Mouse (Mus musculus): ENCODE measurements around the gene Muc1. TPM values are rescaled to one million over a fixed set of nuclear protein-coding genes. Genes with fewer than 3 reads are reported as not detected.

The Muc1 gene
- polyA plus RNA-seq, 1 experiment from 2014 or later = 10.2 TPM

DNA sequence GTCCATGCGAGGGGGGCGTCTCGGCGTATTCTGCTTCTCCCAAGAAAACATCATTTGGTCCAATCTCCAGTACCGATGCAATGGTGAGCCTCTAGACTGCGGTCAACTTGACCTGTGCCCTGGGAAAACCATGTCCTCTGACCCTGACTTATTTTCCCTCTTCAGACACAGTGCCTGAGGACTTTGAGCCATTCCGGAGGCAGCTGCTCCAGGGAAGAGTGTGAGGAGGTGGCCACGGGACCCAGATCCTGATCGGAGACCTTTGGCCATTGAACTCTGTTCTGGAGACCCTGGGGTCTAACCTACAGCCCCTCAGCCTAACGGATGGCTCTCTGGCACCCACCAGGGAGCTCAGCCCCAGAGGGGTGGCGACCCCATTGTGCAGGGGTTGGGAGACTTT is 2.5 kb upstream of the Muc1 start:
- Histone ChIP-seq H3K27ac (replicated peaks) (0 out of 2 replicates have a peak overlapping the region, but pooled peaks have one; percentile 89), H3K36me3 (peaks cover 9% of the 10 kb centered on the region; the same call in 1 of the 2 replicates), H3K4me2 (replicated peaks) (peak overlapping the region; percentile 82), H3K9me3 (replicated peaks) (no peaks in the 10 kb centered on the region), H3K27me3 (no peaks in the 10 kb centered on the region; the same call in 1 of the 2 replicates), H3K4me3 (replicated peaks) (peak overlapping the region; percentile 46), H3K9ac (no peak overlapping the region), H3K4me1 (peaks cover 37% of the 10 kb centered on the region)
- no peak for ATAC-seq (ENCODE audit: insufficient number of reproducible peaks, low FRiP score, low TSS enrichment, low read depth)
- 32% methylated on average over 11 of the region's 11 CpGs for WGBS

DNA sequence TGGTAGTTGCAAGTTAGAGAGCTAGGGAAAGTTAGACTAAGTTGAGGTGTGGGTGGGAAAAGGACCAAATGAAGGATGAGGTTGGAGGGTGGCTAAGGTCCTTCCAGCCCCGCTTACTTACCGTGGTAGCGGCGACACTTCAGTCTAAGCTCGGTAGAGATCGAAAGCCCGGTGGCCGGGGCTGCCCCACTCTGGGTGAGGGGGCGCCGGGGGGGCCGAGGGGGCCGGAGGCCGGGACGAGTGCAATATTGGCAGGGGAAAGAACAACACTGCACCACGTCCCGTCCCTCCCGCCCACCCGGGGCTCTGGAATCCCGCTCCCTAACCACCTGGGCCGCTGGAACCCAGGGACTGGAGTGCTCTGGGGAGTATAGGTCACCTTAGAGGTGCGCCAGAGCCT is 2.0 kb upstream of the Muc1 start, which contains the start of gene Mtx1:
Mtx1 (minus strand) TSS at position 189 of the 400 bp plus-strand sequence.
- Histone ChIP-seq H3K9me3 (replicated peaks) (no peaks in the 10 kb centered on the region), H3K36me3 (peaks cover 9% of the 10 kb centered on the region; the same call in 1 of the 2 replicates), H3K4me1 (peaks cover 37% of the 10 kb centered on the region), H3K4me2 (replicated peaks) (peak within 1 kb of the TSS; percentile 82), H3K27ac (replicated peaks) (peak within 1 kb of the TSS; percentile 89), H3K9ac (peak within 1 kb of the TSS; percentile 7; the same call in 1 of the 2 replicates), H3K27me3 (no peaks in the 10 kb centered on the region; the same call in 1 of the 2 replicates), H3K4me3 (replicated peaks) (peak within 1 kb of the TSS; percentile 46)
- no peak for ATAC-seq (ENCODE audit: insufficient number of reproducible peaks, low FRiP score, low TSS enrichment, low read depth)
- 3% methylated on average over 20 of the region's 21 CpGs for WGBS

DNA sequence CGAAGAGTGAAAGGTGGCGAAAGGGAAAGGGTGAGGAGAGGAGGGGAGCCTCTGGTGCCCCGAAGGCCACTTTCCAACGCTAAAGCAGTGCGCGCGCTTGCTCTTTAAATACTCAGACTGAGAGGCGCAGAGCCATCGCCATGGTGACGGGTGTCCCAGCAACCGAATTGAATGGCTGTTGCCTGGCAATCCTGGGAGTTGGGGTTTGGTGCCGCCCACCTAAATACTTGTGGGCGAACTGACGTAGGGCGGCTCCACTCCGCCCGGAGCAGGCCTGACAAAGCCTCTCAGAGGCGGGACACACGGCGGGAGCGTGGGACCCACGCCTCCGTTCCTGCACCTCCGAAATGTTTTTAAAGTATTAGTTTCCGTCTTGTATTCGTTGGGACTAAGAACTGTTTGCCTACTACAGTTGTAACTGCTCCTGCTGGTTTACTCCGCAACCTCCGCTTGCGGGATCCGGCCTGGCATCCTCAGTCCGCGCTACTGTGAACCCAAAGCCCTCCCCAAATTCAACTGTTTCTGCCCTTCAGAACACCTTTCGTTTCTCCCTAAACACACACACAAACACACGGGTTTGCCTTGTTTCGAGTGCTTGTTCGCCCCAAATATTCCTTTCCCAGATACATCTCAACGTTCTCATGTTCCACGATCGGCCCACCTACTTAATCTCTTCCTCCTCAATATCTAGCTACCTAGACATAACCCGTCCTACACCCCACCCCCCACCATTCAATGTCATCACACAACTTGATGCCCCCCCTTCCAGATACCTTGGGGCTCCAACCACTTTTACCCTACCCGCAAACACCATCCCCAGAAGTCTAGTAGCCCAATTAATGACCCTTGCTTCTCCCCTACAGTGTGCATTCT is 1.3 kb upstream of the Muc1 start:
- no peaks in the 10 kb centered on the region; the same call in 1 of the 2 replicates for H3K27me3 ChIP-seq
- 2% methylated on average over 41 of the region's 41 CpGs for WGBS
- H3K27ac ChIP-seq (replicated peaks) = peak overlapping the region; percentile 89
- H3K9me3 ChIP-seq (replicated peaks) = no peaks in the 10 kb centered on the region
- H3K4me1 ChIP-seq = peaks cover 37% of the 10 kb centered on the region
- peak overlapping the region; percentile 46 for H3K4me3 ChIP-seq (replicated peaks)
- peak; percentile 88 for ATAC-seq (ENCODE audit: insufficient number of reproducible peaks, low FRiP score, low TSS enrichment, low read depth)
- H3K36me3 ChIP-seq = peaks cover 9% of the 10 kb centered on the region; the same call in 1 of the 2 replicates
- peak overlapping the region; percentile 7; the same call in 1 of the 2 replicates for H3K9ac ChIP-seq
- H3K4me2 ChIP-seq (replicated peaks) = peak overlapping the region; percentile 82

DNA sequence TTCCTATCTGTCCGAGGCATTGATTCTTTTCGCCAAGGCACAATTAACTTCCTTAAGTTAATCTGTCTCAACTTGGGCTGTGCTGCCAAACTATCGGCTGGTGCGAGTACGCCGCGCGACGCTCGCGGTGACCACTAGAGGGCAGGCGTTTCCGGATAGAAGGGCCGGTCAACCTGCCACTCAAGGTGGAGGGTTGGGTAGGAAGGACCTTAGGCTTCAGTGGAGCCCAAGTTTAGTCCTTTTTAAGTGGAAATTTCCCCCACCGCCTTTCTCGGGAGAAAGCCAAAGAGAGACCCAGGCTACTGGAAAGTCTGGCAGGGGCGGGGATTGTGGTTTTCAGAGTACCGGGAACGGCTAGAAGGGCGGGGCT is 692 bp upstream of the Muc1 start:
- no peaks in the 10 kb centered on the region; the same call in 1 of the 2 replicates for H3K27me3 ChIP-seq
- peak overlapping the region; percentile 82 for H3K4me2 ChIP-seq (replicated peaks)
- H3K4me1 ChIP-seq = peaks cover 37% of the 10 kb centered on the region
- peak overlapping the region; percentile 89 for H3K27ac ChIP-seq (replicated peaks)
- no peaks in the 10 kb centered on the region for H3K9me3 ChIP-seq (replicated peaks)
- ATAC-seq (ENCODE audit: insufficient number of reproducible peaks, low FRiP score, low TSS enrichment, low read depth) = peak; percentile 56; the same call in 1 of the 2 replicates
- peaks cover 9% of the 10 kb centered on the region; the same call in 1 of the 2 replicates for H3K36me3 ChIP-seq
- H3K4me3 ChIP-seq (replicated peaks) = peak overlapping the region; percentile 46
- H3K9ac ChIP-seq = peak overlapping the region; percentile 7; the same call in 1 of the 2 replicates
- 0% methylated on average over 20 of the region's 20 CpGs for WGBS

DNA sequence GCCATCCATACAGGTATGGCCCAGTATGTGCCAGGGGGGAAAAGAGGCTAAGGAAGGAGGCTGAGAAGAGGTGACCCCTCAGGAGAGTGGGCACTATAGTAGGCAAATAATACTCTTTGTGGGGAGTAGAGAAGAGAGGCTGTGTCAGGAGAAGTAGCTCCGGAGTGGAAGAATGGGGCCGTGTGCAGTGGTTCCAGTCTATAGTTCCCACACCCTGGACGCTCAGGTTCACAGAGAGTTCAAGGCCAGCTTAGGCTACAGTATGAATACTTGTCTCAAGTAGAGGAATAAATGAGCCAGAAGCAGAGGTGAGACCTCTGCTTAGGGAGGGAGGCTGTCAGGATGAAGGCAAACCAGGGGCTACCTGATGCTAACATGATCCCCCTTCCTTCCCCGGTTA is 419 bp downstream of the Muc1 start:
- Histone ChIP-seq H3K4me2 (replicated peaks) (0 out of 2 replicates have a peak overlapping the region, but pooled peaks have one; percentile 82), H3K4me3 (replicated peaks) (no peak overlapping the region), H3K4me1 (peaks cover 43% of the 10 kb centered on the region), H3K9me3 (replicated peaks) (no peaks in the 10 kb centered on the region), H3K27ac (replicated peaks) (0 out of 2 replicates have a peak overlapping the region, but pooled peaks have one; percentile 4), H3K9ac (no peak overlapping the region), H3K27me3 (no peaks in the 10 kb centered on the region; the same call in 1 of the 2 replicates), H3K36me3 (0 out of 2 replicates have a peak, but pooled peaks cover 4% of the 10 kb centered on the region)
- no peak for ATAC-seq (ENCODE audit: insufficient number of reproducible peaks, low FRiP score, low TSS enrichment, low read depth)
- WGBS = 55% methylated on average over 4 of the region's 4 CpGs

DNA sequence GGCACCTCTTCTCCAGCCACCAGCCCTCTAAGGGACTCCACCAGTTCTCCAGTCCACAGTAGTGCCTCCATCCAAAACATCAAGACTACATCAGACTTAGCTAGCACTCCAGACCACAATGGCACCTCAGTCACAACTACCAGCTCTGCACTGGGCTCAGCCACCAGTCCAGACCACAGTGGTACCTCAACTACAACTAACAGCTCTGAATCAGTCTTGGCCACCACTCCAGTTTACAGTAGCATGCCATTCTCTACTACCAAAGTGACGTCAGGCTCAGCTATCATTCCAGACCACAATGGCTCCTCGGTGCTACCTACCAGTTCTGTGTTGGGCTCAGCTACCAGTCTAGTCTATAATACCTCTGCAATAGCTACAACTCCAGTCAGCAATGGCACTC is 1.7 kb downstream of the Muc1 start:
- ATAC-seq (ENCODE audit: insufficient number of reproducible peaks, low FRiP score, low TSS enrichment, low read depth) = no peak
- Histone ChIP-seq H3K27ac (replicated peaks) (no peak overlapping the region), H3K9ac (no peak overlapping the region), H3K4me2 (replicated peaks) (no peak overlapping the region), H3K27me3 (no peaks in the 10 kb centered on the region; the same call in 1 of the 2 replicates), H3K4me3 (replicated peaks) (no peak overlapping the region), H3K36me3 (peaks cover 7% of the 10 kb centered on the region; the same call in 1 of the 2 replicates), H3K9me3 (replicated peaks) (no peaks in the 10 kb centered on the region), H3K4me1 (peaks cover 43% of the 10 kb centered on the region)
- WGBS = 82% methylated on average over 2 of the region's 2 CpGs

DNA sequence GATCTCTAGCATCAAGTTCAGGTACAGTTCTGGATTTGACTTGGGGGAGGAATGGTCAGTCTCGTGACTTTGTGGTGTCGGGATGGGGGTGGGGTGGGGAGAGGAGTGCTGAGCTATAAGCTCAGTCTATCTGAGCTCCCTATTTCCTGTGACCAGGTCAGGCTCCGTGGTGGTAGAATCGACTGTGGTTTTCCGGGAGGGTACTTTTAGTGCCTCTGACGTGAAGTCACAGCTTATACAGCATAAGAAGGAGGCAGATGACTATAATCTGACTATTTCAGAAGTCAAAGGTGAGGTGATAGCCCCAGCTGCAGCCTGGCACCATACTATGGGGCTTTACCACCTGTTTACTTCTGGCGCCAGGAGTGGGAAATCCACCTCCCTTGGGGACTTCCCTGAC is 2.5 kb downstream of the Muc1 start:
- no peak overlapping the region for H3K4me3 ChIP-seq (replicated peaks)
- no peak for ATAC-seq (ENCODE audit: insufficient number of reproducible peaks, low FRiP score, low TSS enrichment, low read depth)
- H3K9ac ChIP-seq = no peak overlapping the region
- no peaks in the 10 kb centered on the region; the same call in 1 of the 2 replicates for H3K27me3 ChIP-seq
- no peak overlapping the region for H3K4me2 ChIP-seq (replicated peaks)
- peaks cover 36% of the 10 kb centered on the region for H3K4me1 ChIP-seq
- 61% methylated on average over 7 of the region's 7 CpGs for WGBS
- no peaks in the 10 kb centered on the region for H3K9me3 ChIP-seq (replicated peaks)
- no peak overlapping the region for H3K27ac ChIP-seq (replicated peaks)
- H3K36me3 ChIP-seq = peaks cover 10% of the 10 kb centered on the region; the same call in 1 of the 2 replicates

DNA sequence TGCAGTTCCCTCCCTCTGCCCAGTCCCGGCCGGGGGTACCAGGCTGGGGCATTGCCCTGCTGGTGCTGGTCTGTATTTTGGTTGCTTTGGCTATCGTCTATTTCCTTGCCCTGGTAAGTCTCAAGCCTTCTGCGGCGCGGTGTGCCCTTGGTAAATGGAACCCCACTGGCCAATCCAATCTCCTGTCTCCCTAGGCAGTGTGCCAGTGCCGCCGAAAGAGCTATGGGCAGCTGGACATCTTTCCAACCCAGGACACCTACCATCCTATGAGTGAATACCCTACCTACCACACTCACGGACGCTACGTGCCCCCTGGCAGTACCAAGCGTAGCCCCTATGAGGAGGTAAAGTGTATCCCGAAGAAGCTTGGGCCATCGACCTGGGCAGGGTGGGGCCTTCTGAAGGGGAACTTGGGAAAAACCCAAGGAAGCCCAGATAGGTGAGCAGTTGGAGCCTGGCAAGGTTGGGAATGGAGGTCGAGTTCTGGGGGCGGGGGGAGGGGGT is 3.0 kb downstream of the Muc1 start:
- Histone ChIP-seq H3K9me3 (replicated peaks) (no peaks in the 10 kb centered on the region), H3K4me1 (peaks cover 31% of the 10 kb centered on the region), H3K27ac (replicated peaks) (no peak overlapping the region), H3K36me3 (peaks cover 13% of the 10 kb centered on the region; the same call in 1 of the 2 replicates), H3K27me3 (no peaks in the 10 kb centered on the region; the same call in 1 of the 2 replicates), H3K4me3 (replicated peaks) (no peak overlapping the region), H3K4me2 (replicated peaks) (no peak overlapping the region), H3K9ac (no peak overlapping the region)
- WGBS = 69% methylated on average over 16 of the region's 16 CpGs
- ATAC-seq (ENCODE audit: insufficient number of reproducible peaks, low FRiP score, low TSS enrichment, low read depth) = no peak

DNA sequence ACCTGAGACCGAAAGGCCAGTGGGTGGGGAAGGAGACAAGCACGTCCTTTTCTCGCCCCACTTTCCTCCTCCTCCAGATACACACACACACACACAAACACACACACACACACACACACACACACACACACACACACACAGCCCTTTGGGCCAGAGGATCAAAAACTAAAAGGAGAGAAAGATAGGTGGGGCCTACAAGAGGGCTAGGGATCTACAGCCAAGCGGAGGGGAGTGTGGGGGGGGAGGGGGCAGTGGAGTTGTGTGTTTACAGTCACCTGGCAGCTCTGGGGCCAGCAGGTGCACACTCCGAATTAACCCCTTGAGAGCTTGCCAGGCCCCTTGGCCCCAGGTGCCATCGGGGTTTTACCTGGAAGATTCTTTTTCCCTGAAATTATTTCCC is 3.8 kb downstream of the Muc1 start:
- no peak overlapping the region for H3K27ac ChIP-seq (replicated peaks)
- 61% methylated on average over 6 of the region's 6 CpGs for WGBS
- H3K4me2 ChIP-seq (replicated peaks) = no peak overlapping the region
- H3K4me1 ChIP-seq = peaks cover 23% of the 10 kb centered on the region
- no peaks in the 10 kb centered on the region for H3K9me3 ChIP-seq (replicated peaks)
- no peak for ATAC-seq (ENCODE audit: insufficient number of reproducible peaks, low FRiP score, low TSS enrichment, low read depth)
- H3K4me3 ChIP-seq (replicated peaks) = no peak overlapping the region
- no peak overlapping the region for H3K9ac ChIP-seq
- no peaks in the 10 kb centered on the region; the same call in 1 of the 2 replicates for H3K27me3 ChIP-seq
- peaks cover 18% of the 10 kb centered on the region for H3K36me3 ChIP-seq

DNA sequence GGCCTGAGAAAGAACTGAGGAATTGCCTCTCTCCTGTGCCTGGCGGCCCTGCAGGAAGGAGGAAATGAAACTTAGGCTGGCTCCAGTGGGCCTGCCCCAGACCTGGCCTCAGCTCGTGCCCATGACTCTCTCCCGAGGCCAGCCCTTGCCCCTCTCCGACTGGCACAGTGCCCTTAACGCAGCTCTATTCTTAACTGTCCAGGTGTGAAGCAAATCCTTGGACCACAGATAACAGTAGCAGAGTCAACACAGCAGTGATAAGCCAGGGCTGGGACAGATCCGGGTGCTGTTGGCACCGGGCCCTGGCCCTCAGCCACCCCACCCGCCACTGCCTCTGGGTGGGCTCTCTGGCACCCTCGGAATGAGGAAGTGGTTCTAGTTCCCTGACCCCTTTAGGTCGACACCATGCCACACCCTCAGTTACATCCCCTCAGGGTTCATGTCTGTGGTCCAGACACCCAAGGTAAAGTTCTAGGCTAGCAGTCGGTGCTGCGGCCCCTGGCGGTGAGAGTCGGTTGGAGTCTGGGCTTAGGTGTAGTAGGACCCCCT is 4.8 kb downstream of the Muc1 start:
- 0 out of 2 replicates have a peak, but pooled peaks have one; percentile 7 for ATAC-seq (ENCODE audit: insufficient number of reproducible peaks, low FRiP score, low TSS enrichment, low read depth)
- 68% methylated on average over 14 of the region's 14 CpGs for WGBS

DNA sequence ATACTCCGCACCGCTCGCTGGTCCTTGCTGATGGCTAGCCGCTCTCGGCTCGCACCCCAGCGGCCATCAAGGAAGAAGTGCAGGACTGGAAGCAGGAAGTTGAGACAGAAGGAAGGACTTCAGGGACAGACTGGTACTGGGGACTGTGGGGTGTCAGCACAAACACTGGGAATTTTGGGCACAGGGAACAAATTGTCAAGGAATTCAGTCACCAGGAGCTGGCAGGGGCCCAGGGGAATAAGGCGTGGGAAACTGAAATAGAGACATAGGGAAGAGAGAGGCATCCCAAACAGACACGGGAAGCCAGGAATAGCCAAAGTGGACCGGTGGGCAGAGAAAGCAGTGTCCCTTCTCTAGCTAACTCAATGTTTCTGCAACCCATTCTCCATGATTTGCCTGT is 7.7 kb downstream of the Muc1 start:
- Histone ChIP-seq H3K27me3 (no peaks in the 10 kb centered on the region), H3K4me2 (replicated peaks) (no peak overlapping the region), H3K4me3 (replicated peaks) (no peak overlapping the region), H3K9me3 (replicated peaks) (no peaks in the 10 kb centered on the region), H3K36me3 (peaks cover 22% of the 10 kb centered on the region), H3K9ac (no peak overlapping the region), H3K4me1 (0 out of 2 replicates have a peak, but pooled peaks cover 11% of the 10 kb centered on the region), H3K27ac (replicated peaks) (no peak overlapping the region)
- 92% methylated on average over 10 of the region's 10 CpGs for WGBS
- no peak for ATAC-seq (ENCODE audit: insufficient number of reproducible peaks, low FRiP score, low TSS enrichment, low read depth)

More for the DNA sequence above, 4.8 kb downstream of the Muc1 start:
- Histone ChIP-seq H3K36me3 (peaks cover 20% of the 10 kb centered on the region), H3K4me2 (replicated peaks) (no peak overlapping the region), H3K9ac (no peak overlapping the region), H3K4me3 (replicated peaks) (no peak overlapping the region), H3K27ac (replicated peaks) (no peak overlapping the region), H3K4me1 (peaks cover 17% of the 10 kb centered on the region; the same call in 1 of the 2 replicates), H3K9me3 (replicated peaks) (no peaks in the 10 kb centered on the region), H3K27me3 (no peaks in the 10 kb centered on the region; the same call in 1 of the 2 replicates)

Data from embryonic facial prominence, embryonic 15.5 days (tissue).